Mouse (Mus musculus) spleen, adult 2 months (tissue): ENCODE measurements at regions not wholly inside any gene's neighbourhood (a gene's known extent, or its start where the extent isn't known, plus 50 kb on each side); places are given as distances from the start of the nearest gene placed in this dataset.

Experiments used
- CTCF ChIP-seq: fragments of 200-500 bp; IDR thresholded peaks from 2 replicates; pipeline ENCODE4 v1.5.1; 2011; ENCODE audit warnings: mild to moderate bottlenecking, inconsistent platforms; ENCODE audit not compliant: insufficient read depth, insufficient read length, insufficient replicate concordance; ENCODE audit errors: extremely low read depth
- POLR2A ChIP-seq: fragments of 200-500 bp; IDR thresholded peaks from 2 replicates; pipeline ENCODE4 v1.6.1; 2011; ENCODE audit warnings: low read depth, low read length, inconsistent platforms

- TF ChIP-seq POLR2A = no peak
- no peak for TF ChIP-seq CTCF
These were observed 68.9 kb downstream of the Gpr6 start for GRCm38 (mm10) chr10:41003197-41003596.
